Mouse (Mus musculus): ENCODE measurements around the gene Hist1h2ag.

DNA sequence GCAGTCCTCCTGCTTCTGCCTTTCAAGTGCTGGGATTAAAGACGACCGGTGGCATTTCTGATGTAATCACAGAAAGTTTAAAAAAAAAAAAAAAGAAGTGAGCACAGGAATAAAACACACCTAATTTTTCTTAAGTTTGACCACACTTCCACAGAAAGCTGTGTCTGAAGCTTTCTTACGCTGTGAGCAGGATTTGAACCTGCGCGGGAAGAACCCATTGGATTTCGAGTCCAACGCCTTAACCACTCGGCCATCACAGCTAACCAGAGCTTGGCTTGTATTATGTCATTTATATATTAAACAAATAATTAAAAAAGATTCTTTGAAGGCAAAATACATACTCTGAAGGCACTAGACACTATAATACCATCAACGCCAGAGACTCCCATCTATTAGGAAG lies 20.5 kb downstream of the Hist1h2ag start:
- TF ChIP-seq CTCF (conservative IDR thresholded peaks at IDR 0.05; ENCODE audit: low read length) (no peak), POU5F1 (IDR thresholded peaks at IDR 0.05; ENCODE audit: borderline replicate concordance, low read length) (no peak), NANOG (IDR thresholded peaks at IDR 0.05; ENCODE audit: borderline replicate concordance, low read length) (no peak)

Data from E14TG2a.4 (cell line).